Mouse (Mus musculus) ovary, adult 2 months (tissue): Measurements from ENCODE around the gene Reg3d. TPM values are rescaled to one million over a fixed set of nuclear protein-coding genes. Genes with fewer than 3 reads are reported as not detected.

ENCODE experiments used
- polyA plus RNA-seq: library from polyadenylated mRNA; depleted of rRNA; stranded (reverse); fragments of >200 nt; gene quantifications from 2 replicates; pipeline ENCODE4 v1.2.3, GENCODE M21; 2012; rRNA removed

Gene Reg3d
- not detected in 2 replicates for polyA plus RNA-seq

DNA sequence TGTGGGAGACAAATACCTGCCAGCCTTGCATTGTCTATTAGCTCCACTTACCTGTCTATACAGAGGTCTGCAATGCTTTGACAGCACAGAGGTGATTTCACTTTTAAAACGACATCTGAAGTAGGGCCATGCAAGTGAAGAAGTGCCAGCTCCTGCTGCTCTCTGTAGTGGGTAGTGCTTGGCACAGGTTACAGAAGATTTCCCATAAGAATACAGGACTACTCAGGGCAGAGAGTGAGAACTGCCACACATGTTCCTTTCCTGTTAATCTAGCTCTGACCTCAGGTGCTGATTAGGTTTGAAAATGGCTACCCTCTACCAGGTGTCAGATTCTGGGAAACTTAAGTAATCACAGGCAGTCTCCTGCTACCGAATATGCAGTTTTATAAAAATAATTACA is at the start of gene Reg3d:
Gene Reg3d, minus strand, starts transcription at position 101 of the 400 bp plus-strand sequence.

GRCm38 (mm10) chr6:78422411-78422810 is 43.7 kb upstream of the Reg3d start, which contains the start of gene Reg1:
TSS of gene Reg1 (plus strand) at chr6:78422711.

DNA sequence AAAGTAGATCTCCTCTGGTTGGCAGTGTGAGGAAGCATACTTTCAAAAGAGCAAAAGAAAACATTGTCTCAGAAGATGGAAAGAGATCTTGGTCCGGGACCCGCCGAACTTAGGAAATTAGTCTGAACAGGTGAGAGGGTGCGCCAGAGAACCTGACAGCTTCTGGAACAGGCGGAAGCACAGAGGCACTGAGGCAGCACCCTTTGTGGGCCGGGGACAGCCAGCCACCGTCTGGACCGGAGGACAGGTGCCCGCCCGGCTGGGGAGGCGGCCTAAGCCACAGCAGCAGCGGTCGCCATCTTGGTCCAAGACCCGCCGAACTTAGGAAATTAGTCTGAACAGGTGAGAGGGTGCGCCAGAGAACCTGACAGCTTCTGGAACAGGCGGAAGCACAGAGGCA is 16.7 kb upstream of the Reg3d start, which contains the start of gene Reg2:
Gene Reg2, plus strand, starts transcription at position 301 of the 400 bp plus-strand sequence.

GRCm38 (mm10) chr6:78380409-78380808 is 1.7 kb upstream of the Reg3d start, which contains the start of gene Reg3a:
TSS of gene Reg3a (plus strand) at chr6:78380709.

GRCm38 (mm10) chr6:78370357-78370756 is 8.3 kb downstream of the Reg3d start, which contains the start of gene Reg3b:
TSS of gene Reg3b (plus strand) at chr6:78370657.

Other genes with a start within 250 kb of the Reg3d start
- 0.29 and 0.39 TPM in 2 replicates for gene Reg3b, start 8.2 kb downstream of the Reg3d start, polyA plus RNA-seq
- gene Reg3a, start 1.8 kb upstream of the Reg3d start, polyA plus RNA-seq, result not detected in 2 replicates
- 0.31 TPM in 1 of 2 replicates, not detected in the other for gene Reg2, start 16.8 kb upstream of the Reg3d start, polyA plus RNA-seq
- gene Reg1, start 43.8 kb upstream of the Reg3d start, polyA plus RNA-seq, result 0.37 and 0.94 TPM in 2 replicates
- 0.23 and 0.26 TPM in 2 replicates for gene Reg3g, start 90.0 kb upstream of the Reg3d start, polyA plus RNA-seq